Comparison of ENCODE assay signal across 19 mouse cellular contexts in genomic region chr14:105219525-105220376, GRCm38 (mm10). TPM values are rescaled to one million over a fixed set of nuclear protein-coding genes. Genes with fewer than 3 reads are reported as not detected.
A peak's percentile ranks its signal among the peaks of the same experiment; 100 is the strongest.
DNase-seq lines count a peak whose midpoint lies in the region; ATAC-seq and TF ChIP-seq lines count a peak whose summit lies in the region.
"Had no signal": no experiment of that assay in that cellular context is flagged by ENCODE, and none has a peak within 500 bp of the region (broad histone marks: within the 10 kb centered on the region; RNA-seq: fewer than 3 reads in every experiment).

No protein-coding gene starts in this region.

- H3K27me3 ChIP-seq in forebrain, postnatal 0 days (ENCODE audit: insufficient read depth, low read length): no peaks in the 10 kb centered on the region
- no peaks in the 10 kb centered on the region for H3K27me3 ChIP-seq in forebrain, embryonic 10.5 days (ENCODE audit: poor library complexity, severe bottlenecking)
- no peaks in the 10 kb centered on the region for H3K27me3 ChIP-seq in lung, postnatal 0 days (replicated peaks; ENCODE audit: insufficient read depth, low read length)
- H3K27me3 ChIP-seq: hindbrain, embryonic 15.5 days; limb, embryonic 13.5 days; neural tube, embryonic 15.5 days had no signal

- H3K4me3 ChIP-seq in forebrain, postnatal 0 days (ENCODE audit: low read depth, low read length): no peak overlapping the region
- no peak overlapping the region for H3K4me3 ChIP-seq in forebrain, embryonic 10.5 days
- no peak overlapping the region for H3K4me3 ChIP-seq in layer of hippocampus, adult 2 months
- no peak overlapping the region for H3K4me3 ChIP-seq in lung, postnatal 0 days (ENCODE audit: low read depth, low read length)
- H3K4me3 ChIP-seq: erythroblast, embryonic 14.5 days; hindbrain, embryonic 15.5 days; limb, embryonic 13.5 days; neural tube, embryonic 15.5 days had no signal

- 0 out of 2 replicates have a peak overlapping the region, but pooled peaks have one; percentile 5 for H3K4me2 ChIP-seq in forebrain, postnatal 0 days (ENCODE audit: low read depth)
- H3K4me2 ChIP-seq in lung, postnatal 0 days (replicated peaks; ENCODE audit: low read depth, low read length): no peak overlapping the region
- H3K4me2 ChIP-seq: hindbrain, embryonic 15.5 days; limb, embryonic 13.5 days; midbrain, embryonic 11.5 days; neural tube, embryonic 15.5 days had no signal

- peak; percentile 58; the same call in 1 of the 2 replicates for TF ChIP-seq EP300 in lung, postnatal 0 days (IDR thresholded peaks at IDR 0.05)

- 49% methylated on average over 9 of the region's 9 CpGs for WGBS in forebrain, postnatal 0 days
- WGBS in forebrain, embryonic 10.5 days: 82% methylated on average over 9 of the region's 9 CpGs
- 33% methylated on average over 9 of the region's 9 CpGs for WGBS in lung, postnatal 0 days

- TF ChIP-seq CTCF in forebrain, postnatal 0 days (IDR thresholded peaks at IDR 0.05; ENCODE audit: low read depth): no peak
- TF ChIP-seq CTCF in layer of hippocampus, adult 2 months (conservative IDR thresholded peaks at IDR 0.05): no peak
- TF ChIP-seq CTCF in lung, postnatal 0 days (IDR thresholded peaks at IDR 0.05): no peak

- ATAC-seq in forebrain, postnatal 0 days: no peak
- ATAC-seq in lung, postnatal 0 days: peak; percentile 48
- ATAC-seq in cerebellum, adult (ENCODE audit: insufficient number of reproducible peaks, low FRiP score, low TSS enrichment): no peak
- ATAC-seq: liver, postnatal 0 days had no signal

- H3K27ac ChIP-seq in forebrain, postnatal 0 days (ENCODE audit: low read depth, low read length): no peak overlapping the region
- no peak overlapping the region for H3K27ac ChIP-seq in forebrain, embryonic 10.5 days
- no peak overlapping the region for H3K27ac ChIP-seq in layer of hippocampus, adult 2 months
- H3K27ac ChIP-seq in lung, postnatal 0 days (ENCODE audit: low read length): no peak overlapping the region
- H3K27ac ChIP-seq: hindbrain, embryonic 15.5 days; limb, embryonic 13.5 days; neural tube, embryonic 15.5 days had no signal

- no peaks in the 10 kb centered on the region for H3K9me3 ChIP-seq in forebrain, postnatal 0 days (ENCODE audit: low read length)
- no peaks in the 10 kb centered on the region for H3K9me3 ChIP-seq in forebrain, embryonic 10.5 days
- H3K9me3 ChIP-seq in lung, postnatal 0 days (ENCODE audit: low read length): no peaks in the 10 kb centered on the region
- H3K9me3 ChIP-seq: hindbrain, embryonic 15.5 days; limb, embryonic 13.5 days; neural tube, embryonic 15.5 days had no signal

- no peak overlapping the region for H3K9ac ChIP-seq in forebrain, postnatal 0 days
- no peak overlapping the region for H3K9ac ChIP-seq in lung, postnatal 0 days (replicated peaks; ENCODE audit: low read depth)
- H3K9ac ChIP-seq: hindbrain, embryonic 15.5 days; limb, embryonic 13.5 days; liver, postnatal 0 days; neural tube, embryonic 15.5 days had no signal

- no peaks in the 10 kb centered on the region for H3K36me3 ChIP-seq in forebrain, postnatal 0 days (ENCODE audit: insufficient read depth)
- H3K36me3 ChIP-seq in forebrain, embryonic 10.5 days (replicated peaks): no peaks in the 10 kb centered on the region
- H3K36me3 ChIP-seq in lung, postnatal 0 days (ENCODE audit: insufficient read depth, low read length): no peaks in the 10 kb centered on the region
- H3K36me3 ChIP-seq: hindbrain, embryonic 15.5 days; limb, embryonic 13.5 days; neural tube, embryonic 15.5 days had no signal

- peak; percentile 38 for DNase-seq in forebrain, postnatal 0 days
- no peak for DNase-seq in forebrain, embryonic 10.5 days (ENCODE audit: extremely low spot score, low spot score)
- peak; percentile 17 to 34 for DNase-seq in layer of hippocampus, adult 2 months (ENCODE audit: low spot score in 2 of 2)
- no peak for DNase-seq in layer of hippocampus, adult 8-10 months (ENCODE audit: low spot score in 2 of 2)
- peak; percentile 9 for DNase-seq in adipocyte (ENCODE audit: low spot score)
- peak; percentile 64 for DNase-seq in lung, postnatal 0 days (ENCODE audit: low spot score)
- DNase-seq in B cell, adult 2 months: no peak
- DNase-seq: cerebellum, adult 2 months; embryo, embryonic 11 days; heart, postnatal 14 days; kidney, adult 2 months; kidney, postnatal 4 days; liver, postnatal 0 days had no signal

- H3K4me1 ChIP-seq in forebrain, postnatal 0 days (ENCODE audit: insufficient read depth): no peaks in the 10 kb centered on the region
- no peaks in the 10 kb centered on the region for H3K4me1 ChIP-seq in forebrain, embryonic 10.5 days
- H3K4me1 ChIP-seq in lung, postnatal 0 days (ENCODE audit: insufficient read depth, low read depth, low read length): no peaks in the 10 kb centered on the region
- H3K4me1 ChIP-seq: hindbrain, embryonic 15.5 days; limb, embryonic 13.5 days; neural tube, embryonic 15.5 days had no signal

RNA-seq across cellular contexts. Expression of gene Ndfip2, which starts 38.6 kb away (rescaled TPM):
- 111 and 126 TPM in 2 replicates for total RNA-seq in forebrain, postnatal 0 days (2014; rRNA removed)
- 86.5 and 97.6 TPM in 2 replicates for polyA plus RNA-seq in forebrain, postnatal 0 days (2015; fragmentation: Nextera tagmentation; extraction: Ambion mirVana)
- polyA plus RNA-seq in forebrain, embryonic 10.5 days (2016; fragmentation: Nextera tagmentation; extraction: Ambion mirVana): 37.4 and 39.0 TPM in 2 replicates
- 10 to 100 TPM; 80.1 to 82.4 TPM for total RNA-seq in layer of hippocampus, adult 2 months (2021)
- total RNA-seq in layer of hippocampus, adult 8-10 months (2022): 10 to 100 TPM; 76.9 to 89.4 (median 79.0) TPM
- polyA plus RNA-seq in lung, postnatal 0 days (2015; fragmentation: Nextera tagmentation; extraction: Ambion mirVana): 76.7 and 81.0 TPM in 2 replicates

RNA-seq across cellular contexts. Expression of gene Rbm26, which starts 42.6 kb away (rescaled TPM):
- total RNA-seq in forebrain, postnatal 0 days (2014; rRNA removed): 44.9 and 65.0 TPM in 2 replicates
- 15.9 and 24.3 TPM in 2 replicates for polyA plus RNA-seq in forebrain, postnatal 0 days (2015; fragmentation: Nextera tagmentation; extraction: Ambion mirVana)
- polyA plus RNA-seq in forebrain, embryonic 10.5 days (2016; fragmentation: Nextera tagmentation; extraction: Ambion mirVana): 33.9 and 34.0 TPM in 2 replicates
- 10 to 100 TPM; 58.6 to 67.0 TPM for total RNA-seq in layer of hippocampus, adult 2 months (2021)
- total RNA-seq in layer of hippocampus, adult 8-10 months (2022): 10 to 100 TPM; 58.7 to 66.5 (median 63.0) TPM
- polyA plus RNA-seq in lung, postnatal 0 days (2015; fragmentation: Nextera tagmentation; extraction: Ambion mirVana): 22.8 and 24.1 TPM in 2 replicates

Comparison
In these comparisons a context has a peak if more than half of its experiments do, and no peak if none do; other contexts are left out.
1. DNase-seq: peak in forebrain, postnatal 0 days (single experiment), layer of hippocampus, adult 2 months (2 of 2), adipocyte (single experiment) and lung, postnatal 0 days (single experiment); none in forebrain, embryonic 10.5 days (single experiment), layer of hippocampus, adult 8-10 months (0 of 2) and B cell, adult 2 months (0 of 2).